Mouse (Mus musculus) inflammation-experienced regulatory T-cells (primary cell): ENCODE results near the gene Zkscan8. TPM values are rescaled to one million over a fixed set of nuclear protein-coding genes. Genes with fewer than 3 reads are reported as not detected.

ENCODE experiments used
- polyA plus RNA-seq, 2 experiments: library from polyadenylated mRNA; unstranded; fragments of 100-300 nt; shearing (Covaris generic); gene quantifications; one replicate each; pipeline ENCODE4 v1.2.1; 2017

Gene Zkscan8
- polyA plus RNA-seq, result 10 to 100 TPM in 1 of 2 experiments, 1 to 10 TPM in 1; 7.6 to 12.8 TPM

GRCm38 (mm10) chr13:21530781-21531201 is at the start of gene Zkscan8:
TSS of gene Zkscan8 (minus strand) at chr13:21531120.

GRCm38 (mm10) chr13:21559793-21560192 is 28.9 kb upstream of the Zkscan8 start, which contains the start of gene Olfr1535:
TSS of gene Olfr1535 (minus strand) at chr13:21559893.

GRCm38 (mm10) chr13:21542708-21543107 is 11.8 kb upstream of the Zkscan8 start, which contains the start of gene Olfr1366:
TSS of gene Olfr1366 (minus strand) at chr13:21542808.

DNA sequence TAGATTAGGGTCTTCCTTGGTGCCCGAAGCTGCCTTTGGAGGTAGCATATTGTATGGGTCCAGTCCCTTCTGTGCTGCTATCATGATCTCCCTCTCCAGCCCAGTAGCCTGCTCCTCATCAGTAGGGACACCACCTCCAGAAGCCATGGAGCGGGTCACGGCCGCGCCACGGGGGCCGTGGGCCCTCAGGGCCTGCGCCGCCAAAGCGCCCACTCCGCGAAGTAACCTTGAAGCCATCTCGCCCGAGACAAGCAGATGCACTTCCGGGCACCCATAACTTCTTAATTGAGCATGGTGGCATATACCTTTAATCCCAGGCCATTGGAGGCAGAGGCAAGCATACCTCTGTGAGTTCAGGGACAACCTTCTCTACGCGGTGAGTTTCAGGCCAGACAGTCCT is 29.7 kb downstream of the Zkscan8 start, which contains the start of gene Gm11273:
Gm11273 (minus strand) TSS at position 237 of the 400 bp plus-strand sequence.

GRCm38 (mm10) chr13:21495080-21495479 is 35.8 kb downstream of the Zkscan8 start, which contains the start of gene AK157302:
TSS of gene AK157302 (plus strand) at chr13:21495223.

DNA sequence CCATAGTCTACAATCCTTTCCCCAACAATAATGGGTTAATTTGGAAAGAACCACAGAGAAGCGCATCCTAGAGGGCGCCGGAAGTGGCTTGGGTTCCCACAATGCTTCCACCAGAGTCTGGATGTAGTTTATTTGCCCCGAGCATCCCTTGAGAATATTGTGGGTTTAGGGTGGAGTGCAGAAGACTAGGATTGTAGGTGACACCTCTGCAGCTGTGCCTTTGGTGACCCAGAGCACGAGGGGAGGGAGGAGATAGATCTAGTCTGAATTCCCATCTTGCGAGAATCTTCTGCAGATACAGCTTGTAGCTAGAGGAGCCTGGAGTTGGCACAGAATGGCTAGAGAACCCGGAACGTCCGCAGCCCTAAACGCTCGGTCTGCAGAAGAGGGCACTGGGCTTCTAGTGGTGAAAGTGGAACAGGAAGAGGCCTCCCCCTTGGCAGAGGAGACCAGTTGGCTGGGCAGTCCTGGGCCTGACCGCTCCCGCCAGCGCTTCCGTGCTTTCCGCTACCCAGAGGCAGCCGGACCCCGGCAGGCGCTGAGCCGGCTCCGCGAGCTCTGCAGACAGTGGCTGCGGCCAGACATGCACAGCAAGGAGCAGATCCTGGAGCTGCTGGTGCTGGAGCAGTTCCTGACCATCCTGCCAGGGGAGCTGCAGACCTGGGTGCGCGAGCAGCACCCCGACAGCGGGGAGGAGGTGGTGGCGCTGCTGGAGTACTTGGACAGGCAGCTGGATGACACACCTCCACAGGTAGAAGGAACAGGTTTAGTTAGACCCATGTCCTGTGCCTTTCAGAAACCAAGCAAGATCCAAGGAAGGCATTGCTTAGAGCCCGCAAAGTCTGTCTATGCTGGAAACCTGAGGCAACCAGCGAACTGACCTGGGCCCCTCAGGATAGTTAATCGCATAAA is 51.9 kb downstream of the Zkscan8 start, which contains the start of the genes Zkscan4 and Gm10065:
Zkscan4 (plus strand) TSS at position 149 of the 912 bp plus-strand sequence.
Gm10065 (minus strand) TSS at position 683 of the 912 bp plus-strand sequence.

DNA sequence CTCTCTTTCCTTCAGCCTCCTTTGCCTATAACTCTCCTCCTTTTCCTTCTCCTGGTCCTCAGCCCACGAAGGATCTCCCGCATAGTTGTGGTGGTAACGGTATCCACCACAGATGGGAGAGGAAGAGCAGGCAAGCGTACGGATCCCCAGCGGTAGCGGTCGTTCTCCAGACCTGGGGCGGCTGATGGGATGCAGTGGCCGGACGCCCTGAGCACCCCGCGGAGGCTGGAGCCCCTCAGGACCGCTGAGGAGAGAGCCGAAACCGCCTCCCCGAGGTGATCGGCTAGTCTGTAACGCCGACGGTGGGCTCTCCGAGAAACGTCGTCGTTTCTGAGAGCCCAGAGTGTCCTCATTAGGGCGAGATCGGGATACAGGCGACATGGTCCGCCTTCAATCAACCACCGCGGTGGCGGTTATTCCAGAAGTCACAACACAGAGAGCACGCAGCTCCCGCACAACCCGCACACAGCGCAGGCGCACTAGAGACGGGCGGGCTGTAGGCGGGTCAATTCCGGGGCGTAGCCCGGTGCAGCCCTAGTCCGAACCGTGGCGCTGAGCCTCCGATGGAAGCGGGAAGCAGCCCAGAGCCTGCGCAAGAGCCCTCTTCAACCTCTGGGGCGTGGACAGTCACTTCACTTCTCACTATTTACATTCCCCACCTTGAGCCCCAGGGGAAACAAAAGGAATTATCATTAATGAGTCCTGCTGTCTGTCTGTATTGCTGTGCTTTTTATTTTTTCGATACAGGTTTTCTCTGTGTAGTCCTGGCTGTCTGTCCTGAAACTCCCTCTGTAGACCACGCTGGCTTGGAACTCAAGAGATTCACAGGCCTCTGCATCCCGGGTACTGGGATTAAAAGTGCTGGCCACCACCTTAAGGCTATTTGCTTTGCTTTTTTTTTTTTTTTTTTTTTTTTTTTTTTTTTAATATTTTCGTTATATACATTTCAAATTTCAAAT is 62.6 kb downstream of the Zkscan8 start, which contains the start of gene Nkapl:
Nkapl (minus strand) TSS at position 449 of the 959 bp plus-strand sequence.

Other genes starting within 250 kb of the Zkscan8 start
- 1 to 10 TPM in 1 of 2 experiments, under 1 TPM in 1; 0.22 to 1.7 TPM for gene Gpx5, start 238.4 kb downstream of the Zkscan8 start, polyA plus RNA-seq
- gene Gpx6, start 219.0 kb downstream of the Zkscan8 start, polyA plus RNA-seq, result under 1 TPM; 0.23 to 0.77 TPM
- gene Olfr1367, start 184.2 kb downstream of the Zkscan8 start, polyA plus RNA-seq, result not detected
- 10 to 100 TPM in 1 of 2 experiments, 1 to 10 TPM in 1; 8.3 to 13.5 TPM for gene Zscan12, start 168.3 kb downstream of the Zkscan8 start, polyA plus RNA-seq
- gene Zkscan3, start 128.4 kb downstream of the Zkscan8 start, polyA plus RNA-seq, result 10 to 100 TPM; 57.4 to 65.7 TPM
- under 1 TPM; 0.23 to 0.53 TPM for gene Pgbd1, start 90.1 kb downstream of the Zkscan8 start, polyA plus RNA-seq
- 1 to 10 TPM; 7.6 to 7.7 TPM for gene Zscan26, start 77.4 kb downstream of the Zkscan8 start, polyA plus RNA-seq
- gene Nkapl, start 62.6 kb downstream of the Zkscan8 start, polyA plus RNA-seq, result under 1 TPM; 0.11 to 0.44 TPM
- not detected for gene Zkscan4, start 52.2 kb downstream of the Zkscan8 start, polyA plus RNA-seq
- gene Gm10065, start 51.7 kb downstream of the Zkscan8 start, polyA plus RNA-seq, result not detected
- under 1 TPM; 0.08 to 0.54 TPM for gene AK157302, start 35.9 kb downstream of the Zkscan8 start, polyA plus RNA-seq
- gene Gm11273, start 29.7 kb downstream of the Zkscan8 start, polyA plus RNA-seq, result 10 to 100 TPM; 10.6 to 16.4 TPM
- not detected for gene Olfr1366, start 11.7 kb upstream of the Zkscan8 start, polyA plus RNA-seq
- 1 to 10 TPM in 1 of 2 experiments, under 1 TPM in 1; 0.95 to 2.1 TPM for gene Olfr1535, start 28.8 kb upstream of the Zkscan8 start, polyA plus RNA-seq
- gene Olfr1364, start 50.6 kb upstream of the Zkscan8 start, polyA plus RNA-seq, result not detected
- not detected for gene Olfr1362, start 82.9 kb upstream of the Zkscan8 start, polyA plus RNA-seq
- gene Olfr11, start 111.4 kb upstream of the Zkscan8 start, polyA plus RNA-seq, result not detected
- under 1 TPM in 1 of 2 experiments, not detected in 1; 0.60 TPM for gene Olfr1361, start 132.3 kb upstream of the Zkscan8 start, polyA plus RNA-seq
- gene Olfr1360, start 146.3 kb upstream of the Zkscan8 start, polyA plus RNA-seq, result under 1 TPM in 1 of 2 experiments, not detected in 1; 0.21 TPM
- under 1 TPM in 1 of 2 experiments, not detected in 1; 0.71 TPM for gene Olfr1359, start 167.0 kb upstream of the Zkscan8 start, polyA plus RNA-seq
- gene Hist1h2bl, start 185.0 kb upstream of the Zkscan8 start, polyA plus RNA-seq, result 1 to 10 TPM in 1 of 2 experiments, not detected in 1; 1.4 TPM
- gene Hist1h2ai, start 185.3 kb upstream of the Zkscan8 start, polyA plus RNA-seq, result 10 to 100 TPM; 14.1 to 15.1 TPM
- gene Hist1h3h, start 186.5 kb upstream of the Zkscan8 start, polyA plus RNA-seq, result 1 to 10 TPM; 1.7 to 2.2 TPM
- not detected for gene Hist1h2bm, start 190.9 kb upstream of the Zkscan8 start, polyA plus RNA-seq
- under 1 TPM in 1 of 2 experiments, not detected in 1; 0.34 TPM for gene Hist1h4j, start 203.9 kb upstream of the Zkscan8 start, polyA plus RNA-seq
- 10 to 100 TPM in 1 of 2 experiments, 1 to 10 TPM in 1; 4.7 to 30.8 TPM for gene Hist1h4k, start 219.4 kb upstream of the Zkscan8 start, polyA plus RNA-seq
- 1 to 10 TPM; 2.4 to 8.2 TPM for gene Hist1h2ak, start 222.7 kb upstream of the Zkscan8 start, polyA plus RNA-seq
- gene Hist1h2bn, start 223.0 kb upstream of the Zkscan8 start, polyA plus RNA-seq, result 1 to 10 TPM; 3.2 to 5.7 TPM
- 1 to 10 TPM; 2.0 to 3.3 TPM for gene Hist1h1b, start 249.5 kb upstream of the Zkscan8 start, polyA plus RNA-seq